In genomic region chr9:25022439-25022838, GRCm38 (mm10) we compare ENCODE assay signal across 21 mouse cellular contexts.
"Had no signal": no experiment of that assay in that cellular context is flagged by ENCODE, and none has a peak within 500 bp of the region (broad histone marks: within the 10 kb centered on the region; RNA-seq: fewer than 3 reads in every experiment).

No protein-coding gene starts in this region.

- H3K27ac ChIP-seq: kidney, postnatal 0 days; left cerebral cortex, adult 2 months; limb, embryonic 12.5 days; limb, embryonic 15.5 days; liver, embryonic 14.5 days; lung, embryonic 15.5 days; midbrain, embryonic 10.5 days; midbrain, embryonic 13.5 days; neural tube, embryonic 13.5 days had no signal

- H3K4me2 ChIP-seq: limb, embryonic 12.5 days; limb, embryonic 15.5 days; liver, embryonic 11.5 days; lung, embryonic 15.5 days; midbrain, embryonic 13.5 days; neural tube, embryonic 13.5 days had no signal

- H3K4me3 ChIP-seq: left cerebral cortex, adult 2 months; limb, embryonic 12.5 days; limb, embryonic 15.5 days; lung, embryonic 15.5 days; megakaryocyte, embryonic 14.5 days; midbrain, embryonic 10.5 days; midbrain, embryonic 13.5 days; myocyte; neural tube, embryonic 13.5 days had no signal

- H3K4me1 ChIP-seq: limb, embryonic 12.5 days; limb, embryonic 15.5 days; lung, embryonic 15.5 days; megakaryocyte, embryonic 14.5 days; midbrain, embryonic 10.5 days; midbrain, embryonic 13.5 days; neural tube, embryonic 13.5 days had no signal

- DNase-seq: kidney, postnatal 25 days; layer of hippocampus, postnatal 36 days; left cerebral cortex, postnatal 4 days; liver, postnatal 0 days; lung, postnatal 14 days; thymus, adult 18-20 months; thymus, postnatal 14 days; thymus, postnatal 4 days had no signal

- H3K9me3 ChIP-seq: limb, embryonic 12.5 days; limb, embryonic 15.5 days; lung, embryonic 15.5 days; megakaryocyte, embryonic 14.5 days; midbrain, embryonic 10.5 days; midbrain, embryonic 13.5 days; neural tube, embryonic 13.5 days had no signal

- H3K36me3 ChIP-seq: limb, embryonic 12.5 days; limb, embryonic 15.5 days; lung, embryonic 15.5 days; midbrain, embryonic 10.5 days; midbrain, embryonic 13.5 days; neural tube, embryonic 13.5 days had no signal

- ATAC-seq: liver, postnatal 0 days; midbrain, embryonic 13.5 days; midbrain, embryonic 16.5 days had no signal

- H3K27me3 ChIP-seq: limb, embryonic 15.5 days; lung, embryonic 15.5 days; megakaryocyte, embryonic 14.5 days; midbrain, embryonic 13.5 days; neural tube, embryonic 13.5 days had no signal

- H3K9ac ChIP-seq: limb, embryonic 12.5 days; limb, embryonic 15.5 days; liver, embryonic 14.5 days; liver, postnatal 0 days; lung, embryonic 15.5 days; midbrain, embryonic 13.5 days; neural tube, embryonic 13.5 days had no signal
